Mouse (Mus musculus): ENCODE results near the gene Map1b.

The Map1b gene

GRCm38 (mm10) chr13:99397228-99397627, 119.1 kb downstream of the Map1b start:
- DNase-seq, result no peak

- no peak for DNase-seq
Measured at GRCm38 (mm10) chr13:99395531-99395930, 120.8 kb downstream of the Map1b start.

- DNase-seq, result no peak
Measured at GRCm38 (mm10) chr13:99394694-99395093, 121.6 kb downstream of the Map1b start.

- no peak for DNase-seq
Measured at GRCm38 (mm10) chr13:99393128-99393527, 123.2 kb downstream of the Map1b start.

- DNase-seq, result peak; percentile 45
Measured at GRCm38 (mm10) chr13:99391417-99391816, 124.9 kb downstream of the Map1b start.

- no peak for DNase-seq
Measured at GRCm38 (mm10) chr13:99387901-99388811, 128.2 kb downstream of the Map1b start.

- no peak for DNase-seq
Measured at GRCm38 (mm10) chr13:99386341-99386740, 130.0 kb downstream of the Map1b start.

- DNase-seq, result no peak
Measured at GRCm38 (mm10) chr13:99385911-99386310, 130.4 kb downstream of the Map1b start.

GRCm38 (mm10) chr13:99384555-99385203, 131.7 kb downstream of the Map1b start:
- DNase-seq, result peak; percentile 38

GRCm38 (mm10) chr13:99382373-99382772, 134.0 kb downstream of the Map1b start:
- DNase-seq, result no peak

GRCm38 (mm10) chr13:99378223-99378622, 138.1 kb downstream of the Map1b start:
- no peak for DNase-seq

- no peak for DNase-seq
Measured at GRCm38 (mm10) chr13:99377055-99377454, 139.3 kb downstream of the Map1b start.

- DNase-seq, result peak; percentile 87
Measured at GRCm38 (mm10) chr13:99375550-99375949, 140.8 kb downstream of the Map1b start.

- no peak for DNase-seq
Measured at GRCm38 (mm10) chr13:99374191-99374590, 142.1 kb downstream of the Map1b start.

GRCm38 (mm10) chr13:99373684-99374083, 142.7 kb downstream of the Map1b start:
- no peak for DNase-seq

All from lung, postnatal 10 days (tissue).